In the genomic region with DNA sequence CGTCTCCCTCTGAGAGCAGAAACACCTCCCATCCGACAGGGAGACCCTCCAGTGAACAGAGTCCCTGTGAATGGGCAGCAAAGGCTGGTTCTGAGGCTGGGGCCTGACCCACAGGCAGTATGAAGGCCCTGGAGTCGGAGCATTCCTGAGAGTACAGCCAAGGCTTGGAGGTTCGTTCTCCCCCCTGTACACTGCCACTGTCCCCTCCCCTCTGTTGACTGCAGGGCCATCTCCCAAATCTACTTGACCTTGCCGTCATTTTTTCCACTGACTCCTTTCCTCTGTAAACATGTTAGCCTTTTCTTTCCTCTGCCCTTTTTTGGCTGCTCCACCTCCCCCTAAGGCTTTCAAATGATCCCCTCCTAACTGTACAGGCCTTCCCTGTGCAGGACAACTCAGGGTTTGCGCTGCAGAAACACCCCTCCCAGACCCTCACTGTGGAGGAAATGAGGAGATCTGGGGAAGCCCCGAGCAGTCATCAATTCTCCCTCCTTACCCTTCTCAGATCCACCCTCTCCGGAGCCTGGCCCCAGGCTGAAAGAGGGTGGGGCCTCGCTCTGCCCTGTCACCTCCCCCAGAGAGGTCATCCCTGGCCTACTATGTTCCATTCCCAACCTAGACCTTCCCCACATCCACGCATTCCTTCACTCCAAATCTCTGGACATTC, we compare ENCODE assay signal across 9 mouse cellular contexts.
DNase-seq lines count a peak whose midpoint lies in the region; ATAC-seq lines count a peak whose summit lies in the region.
"Had no signal": no experiment of that assay in that cellular context is flagged by ENCODE, and none has a peak within 500 bp of the region (broad histone marks: within the 10 kb centered on the region; RNA-seq: fewer than 3 reads in every experiment).

No protein-coding gene starts in this region.

- WGBS in limb, embryonic 12.5 days: 53% methylated on average over 10 of the region's 10 CpGs
- 51% methylated on average over 10 of the region's 10 CpGs for WGBS in limb, embryonic 10.5 days
- whole genome bisulfite sequencing in embryonic facial prominence, embryonic 10.5 days: 39% methylated on average over 10 of the region's 10 CpGs
- WGBS in heart, embryonic 16.5 days: 45% methylated on average over 10 of the region's 10 CpGs

- H3K9me3 ChIP-seq in limb, embryonic 12.5 days: no peaks in the 10 kb centered on the region
- H3K9me3 ChIP-seq in limb, embryonic 10.5 days (replicated peaks): no peaks in the 10 kb centered on the region
- no peaks in the 10 kb centered on the region for H3K9me3 ChIP-seq in embryonic facial prominence, embryonic 10.5 days
- no peaks in the 10 kb centered on the region for H3K9me3 ChIP-seq in heart, embryonic 16.5 days (replicated peaks; ENCODE audit: control insufficient read depth, low read length)
- H3K9me3 ChIP-seq: embryonic facial prominence, embryonic 12.5 days had no signal

- peaks cover 49% of the 10 kb centered on the region for H3K4me1 ChIP-seq in limb, embryonic 12.5 days (replicated peaks)
- peaks cover 25% of the 10 kb centered on the region for H3K4me1 ChIP-seq in limb, embryonic 10.5 days
- peaks cover 41% of the 10 kb centered on the region for H3K4me1 ChIP-seq in embryonic facial prominence, embryonic 10.5 days
- peaks cover 16% of the 10 kb centered on the region for H3K4me1 ChIP-seq in heart, embryonic 16.5 days (ENCODE audit: control insufficient read depth, insufficient read depth, low read length)

- H3K27me3 ChIP-seq in limb, embryonic 12.5 days: peaks cover 45% of the 10 kb centered on the region
- H3K27me3 ChIP-seq in limb, embryonic 10.5 days (ENCODE audit: low read depth, poor library complexity, severe bottlenecking): peaks cover 8% of the 10 kb centered on the region; the same call in 1 of the 2 replicates
- H3K27me3 ChIP-seq in embryonic facial prominence, embryonic 10.5 days (replicated peaks; ENCODE audit: low read depth, poor library complexity, severe bottlenecking): peaks cover 57% of the 10 kb centered on the region
- H3K27me3 ChIP-seq in heart, embryonic 16.5 days (ENCODE audit: control insufficient read depth, insufficient read depth, low read length): no peaks in the 10 kb centered on the region

- H3K9ac ChIP-seq in limb, embryonic 12.5 days (replicated peaks): no peak overlapping the region
- H3K9ac ChIP-seq in heart, embryonic 16.5 days (ENCODE audit: low read length): peak overlapping the region; percentile 31; the same call in 1 of the 2 replicates
- H3K9ac ChIP-seq: embryonic facial prominence, embryonic 12.5 days had no signal

- no peaks in the 10 kb centered on the region for H3K36me3 ChIP-seq in limb, embryonic 12.5 days
- no peaks in the 10 kb centered on the region for H3K36me3 ChIP-seq in limb, embryonic 10.5 days
- H3K36me3 ChIP-seq in embryonic facial prominence, embryonic 10.5 days (replicated peaks): no peaks in the 10 kb centered on the region
- H3K36me3 ChIP-seq in heart, embryonic 16.5 days (ENCODE audit: control insufficient read depth, insufficient read depth): no peaks in the 10 kb centered on the region
- H3K36me3 ChIP-seq: embryonic facial prominence, embryonic 12.5 days had no signal

- H3K27ac ChIP-seq in limb, embryonic 12.5 days: no peak overlapping the region
- no peak overlapping the region for H3K27ac ChIP-seq in limb, embryonic 10.5 days
- peak overlapping the region; percentile 78 for H3K27ac ChIP-seq in embryonic facial prominence, embryonic 10.5 days (replicated peaks)
- H3K27ac ChIP-seq in heart, embryonic 16.5 days (ENCODE audit: low read length): 0 out of 2 replicates have a peak overlapping the region, but pooled peaks have one; percentile 25
- H3K27ac ChIP-seq: embryonic facial prominence, embryonic 12.5 days had no signal

- peak; percentile 65; the same call in 1 of the 2 replicates for ATAC-seq in limb, embryonic 12.5 days (ENCODE audit: insufficient number of reproducible peaks, insufficient read depth, low FRiP score, low TSS enrichment, low read depth)
- ATAC-seq in heart, embryonic 16.5 days (replicated peaks; ENCODE audit: extremely low read depth, insufficient read depth, low FRiP score): peak; percentile 64; the same call in 1 of the 2 replicates

- H3K4me3 ChIP-seq in limb, embryonic 12.5 days (replicated peaks): no peak overlapping the region
- no peak overlapping the region for H3K4me3 ChIP-seq in limb, embryonic 10.5 days
- H3K4me3 ChIP-seq in embryonic facial prominence, embryonic 10.5 days: no peak overlapping the region
- no peak overlapping the region for H3K4me3 ChIP-seq in heart, embryonic 16.5 days (ENCODE audit: low read length)
- H3K4me3 ChIP-seq: embryonic facial prominence, embryonic 12.5 days had no signal

- DNase-seq in limb, embryonic 10.5 days (ENCODE audit: low spot score): no peak
- no peak for DNase-seq in embryonic facial prominence, embryonic 10.5 days (ENCODE audit: low spot score)
- DNase-seq in lung, postnatal 4 days: peak; percentile 52 to 58
- no peak for DNase-seq in thymus, adult 18-20 months
- no peak for DNase-seq in frontal cortex, postnatal 25 days (ENCODE audit: low spot score in 2 of 2)
- DNase-seq in spleen, postnatal 14 days (ENCODE audit: low spot score in 2 of 2): no peak

- no peak overlapping the region for H3K4me2 ChIP-seq in limb, embryonic 12.5 days
- H3K4me2 ChIP-seq in heart, embryonic 16.5 days (ENCODE audit: low read depth, low read length): no peak overlapping the region
- H3K4me2 ChIP-seq: embryonic facial prominence, embryonic 12.5 days had no signal

Comparison
In these comparisons a context has a peak if more than half of its experiments do, and no peak if none do; other contexts are left out.
1. H3K27ac ChIP-seq: peak in embryonic facial prominence, embryonic 10.5 days (single experiment) and heart, embryonic 16.5 days (single experiment); none in limb, embryonic 12.5 days (single experiment) and limb, embryonic 10.5 days (single experiment).
2. DNase-seq: peak in lung, postnatal 4 days (2 of 2); none in limb, embryonic 10.5 days (single experiment), embryonic facial prominence, embryonic 10.5 days (single experiment), thymus, adult 18-20 months (0 of 2), frontal cortex, postnatal 25 days (0 of 2) and spleen, postnatal 14 days (0 of 2).